Mouse (Mus musculus) gastrocnemius, adult 8-10 months (tissue): ENCODE measurements around the gene Rad1. TPM values are rescaled to one million over a fixed set of nuclear protein-coding genes. Genes with fewer than 3 reads are reported as not detected.
"Not testable (repeated sequence)": the region's sequence is repeated elsewhere in the genome, so short reads cannot be mapped to it uniquely, and the experiment has no call there.

ENCODE experiments used
- DNase-seq, 2 experiments: peaks; one replicate each; pipeline ENCODE4 v3.0.0; 2022; ENCODE audit warnings: low spot score in 2 of 2
- total RNA-seq, 4 experiments: library from RNA; stranded (reverse); gene quantifications; 2 replicates each; pipeline ENCODE4 v1.2.4; 2022

The Rad1 gene
- total RNA-seq = 1 to 10 TPM; 3.9 to 7.2 (median 5.7) TPM

GRCm38 (mm10) chr15:10485484-10486364 lies at the start of gene Rad1, which contains the start of gene Brix1:
TSS of gene Rad1 (plus strand) at chr15:10486018.
TSS of gene Brix1 (minus strand) at chr15:10485947.
- peak; percentile 92 for DNase-seq

- DNase-seq = no peak
Observed at GRCm38 (mm10) chr15:10436893-10437292, 48.9 kb upstream of the Rad1 start.

GRCm38 (mm10) chr15:10439963-10440362 lies 45.9 kb upstream of the Rad1 start:
- no peak for DNase-seq

GRCm38 (mm10) chr15:10441493-10441892 lies 44.3 kb upstream of the Rad1 start:
- DNase-seq = no peak

GRCm38 (mm10) chr15:10442275-10442674 lies 43.5 kb upstream of the Rad1 start:
- no peak for DNase-seq

GRCm38 (mm10) chr15:10447102-10447501 lies 38.7 kb upstream of the Rad1 start:
- no peak for DNase-seq

- DNase-seq = no peak
Observed at GRCm38 (mm10) chr15:10460986-10461385, 24.8 kb upstream of the Rad1 start.

GRCm38 (mm10) chr15:10463555-10463954 lies 22.3 kb upstream of the Rad1 start:
- DNase-seq = no peak

- DNase-seq = no peak
Observed at GRCm38 (mm10) chr15:10464678-10465077, 21.1 kb upstream of the Rad1 start.

GRCm38 (mm10) chr15:10468761-10469160 lies 17.1 kb upstream of the Rad1 start:
- no peak for DNase-seq

GRCm38 (mm10) chr15:10469641-10470150 lies 16.1 kb upstream of the Rad1 start:
- no peak for DNase-seq

GRCm38 (mm10) chr15:10470151-10470831 lies 15.5 kb upstream of the Rad1 start, which contains the start of gene Dnajc21:
TSS of gene Dnajc21 (minus strand) at chr15:10470516.
- peak; percentile 79 to 89 for DNase-seq

GRCm38 (mm10) chr15:10470941-10471340 lies 14.9 kb upstream of the Rad1 start:
- no peak for DNase-seq

- no peak for DNase-seq
Observed at GRCm38 (mm10) chr15:10486365-10486839, 584 bp downstream of the Rad1 start.

- no peak for DNase-seq
Observed at GRCm38 (mm10) chr15:10487246-10487645, 1.4 kb downstream of the Rad1 start.

- DNase-seq = no peak
Observed at GRCm38 (mm10) chr15:10490101-10490500, 4.3 kb downstream of the Rad1 start.

GRCm38 (mm10) chr15:10495944-10496343 lies 10.1 kb downstream of the Rad1 start:
- no peak for DNase-seq

- not testable (repeated sequence) for DNase-seq
Observed at GRCm38 (mm10) chr15:10496696-10497095, 10.9 kb downstream of the Rad1 start.

GRCm38 (mm10) chr15:10499593-10499992 lies 13.8 kb downstream of the Rad1 start:
- DNase-seq = no peak

GRCm38 (mm10) chr15:10500035-10500434 lies 14.2 kb downstream of the Rad1 start:
- no peak for DNase-seq

- peak in 1 of 2 experiments; percentile 6 for DNase-seq
Observed at GRCm38 (mm10) chr15:10500838-10501719, 15.3 kb downstream of the Rad1 start.
